Mouse (Mus musculus) ovary, postnatal 10 days (tissue): ENCODE data around the gene Atp5b.
A peak's percentile ranks its signal among the peaks of the same experiment; 100 is the strongest.
"Not testable (repeated sequence)": the region's sequence is repeated elsewhere in the genome, so short reads cannot be mapped to it uniquely, and the experiment has no call there.

Experiments
- DNase-seq: peaks from one replicate; pipeline ENCODE4 v3.0.0; 2022; ENCODE audit warnings: low spot score

Gene Atp5b

GRCm38 (mm10) chr10:128069201-128069600 lies 13.9 kb upstream of the Atp5b start:
- no peak for DNase-seq

- not testable (repeated sequence) for DNase-seq
Measured at GRCm38 (mm10) chr10:128070432-128070831, 12.6 kb upstream of the Atp5b start.

GRCm38 (mm10) chr10:128078269-128078668 lies 4.8 kb upstream of the Atp5b start:
- DNase-seq = not testable (repeated sequence)

- DNase-seq = no peak
Measured at GRCm38 (mm10) chr10:128080496-128080895, 2.6 kb upstream of the Atp5b start.

GRCm38 (mm10) chr10:128081807-128082476 lies 1.1 kb upstream of the Atp5b start:
- DNase-seq = no peak

GRCm38 (mm10) chr10:128082477-128082808 lies 630 bp upstream of the Atp5b start:
- DNase-seq = no peak

- DNase-seq = peak; percentile 26
Measured at GRCm38 (mm10) chr10:128083688-128084087, 615 bp downstream of the Atp5b start.

GRCm38 (mm10) chr10:128084160-128084559 lies 1.1 kb downstream of the Atp5b start:
- no peak for DNase-seq

GRCm38 (mm10) chr10:128086391-128086790 lies 3.3 kb downstream of the Atp5b start:
- DNase-seq = no peak

GRCm38 (mm10) chr10:128087216-128087615 lies 4.1 kb downstream of the Atp5b start:
- not testable (repeated sequence) for DNase-seq

GRCm38 (mm10) chr10:128088181-128088580 lies 5.1 kb downstream of the Atp5b start:
- DNase-seq = no peak

GRCm38 (mm10) chr10:128089842-128090241 lies 6.8 kb downstream of the Atp5b start:
- DNase-seq = no peak

GRCm38 (mm10) chr10:128090651-128091563 lies 7.8 kb downstream of the Atp5b start:
- DNase-seq = peak; percentile 78

- DNase-seq = no peak
Measured at GRCm38 (mm10) chr10:128091564-128092505, 8.8 kb downstream of the Atp5b start, which contains the start of gene Baz2a. Gene Baz2a (plus strand): TSS chr10:128091577.

- DNase-seq = peak; percentile 72
Measured at GRCm38 (mm10) chr10:128092506-128093495, 9.7 kb downstream of the Atp5b start.

- DNase-seq = no peak
Measured at GRCm38 (mm10) chr10:128093496-128094294, 10.6 kb downstream of the Atp5b start.

- no peak for DNase-seq
Measured at GRCm38 (mm10) chr10:128094340-128094968, 11.4 kb downstream of the Atp5b start.

GRCm38 (mm10) chr10:128095003-128095636 lies 12.0 kb downstream of the Atp5b start:
- DNase-seq = no peak

GRCm38 (mm10) chr10:128096313-128096692 lies 13.2 kb downstream of the Atp5b start:
- no peak for DNase-seq
